Mouse (Mus musculus): ENCODE results near the gene Nexn. TPM values are rescaled to one million over a fixed set of nuclear protein-coding genes. Genes with fewer than 3 reads are reported as not detected.
A peak's percentile ranks its signal among the peaks of the same experiment; 100 is the strongest.

The Nexn gene
- polyA plus RNA-seq, 1 experiment from 2014 or later: 326 TPM

- ATAC-seq (replicated peaks; ENCODE audit: insufficient number of reproducible peaks, insufficient read depth, low FRiP score, low read depth): no peak
- Histone ChIP-seq H3K4me2 (no peak overlapping the region), H3K9ac (no peak overlapping the region), H3K27ac (no peak overlapping the region), H3K9me3 (replicated peaks) (no peaks in the 10 kb centered on the region), H3K36me3 (peaks cover 59% of the 10 kb centered on the region), H3K4me3 (no peak overlapping the region), H3K27me3 (no peaks in the 10 kb centered on the region), H3K4me1 (replicated peaks) (peaks cover 4% of the 10 kb centered on the region; the same call in 1 of the 2 replicates)
- 82% methylated on average over 1 of the region's 1 CpGs for WGBS
These were observed 30.9 kb downstream of the Nexn start for GRCm38 (mm10) chr3:152235238-152235637.

- H3K27me3 ChIP-seq: no peaks in the 10 kb centered on the region
- H3K9me3 ChIP-seq (replicated peaks): no peaks in the 10 kb centered on the region
- no peak for ATAC-seq (replicated peaks; ENCODE audit: insufficient number of reproducible peaks, insufficient read depth, low FRiP score, low read depth)
- H3K4me2 ChIP-seq: no peak overlapping the region
- whole genome bisulfite sequencing: 42% methylated on average over 6 of the region's 6 CpGs
- H3K4me1 ChIP-seq (replicated peaks): peaks cover 4% of the 10 kb centered on the region; the same call in 1 of the 2 replicates
- no peak overlapping the region for H3K4me3 ChIP-seq
- H3K27ac ChIP-seq: peak overlapping the region; percentile 24; the same call in 1 of the 2 replicates
- H3K36me3 ChIP-seq: peaks cover 62% of the 10 kb centered on the region
- no peak overlapping the region for H3K9ac ChIP-seq
These were observed 34.6 kb downstream of the Nexn start for GRCm38 (mm10) chr3:152231333-152232100.

- no peak overlapping the region for H3K9ac ChIP-seq
- ATAC-seq (replicated peaks; ENCODE audit: insufficient number of reproducible peaks, insufficient read depth, low FRiP score, low read depth): no peak
- peaks cover 4% of the 10 kb centered on the region; the same call in 1 of the 2 replicates for H3K4me1 ChIP-seq (replicated peaks)
- H3K36me3 ChIP-seq: peaks cover 71% of the 10 kb centered on the region
- no peaks in the 10 kb centered on the region for H3K9me3 ChIP-seq (replicated peaks)
- no peak overlapping the region for H3K4me3 ChIP-seq
- no peak overlapping the region for H3K4me2 ChIP-seq
- WGBS: 91% methylated on average over 5 of the region's 5 CpGs
- H3K27ac ChIP-seq: no peak overlapping the region
- no peaks in the 10 kb centered on the region for H3K27me3 ChIP-seq
These were observed 36.9 kb downstream of the Nexn start for GRCm38 (mm10) chr3:152229271-152229670.

GRCm38 (mm10) chr3:152228843-152229242 is 37.3 kb downstream of the Nexn start:
- WGBS: 93% methylated on average over 7 of the region's 7 CpGs
- H3K27me3 ChIP-seq: no peaks in the 10 kb centered on the region
- H3K9me3 ChIP-seq (replicated peaks): no peaks in the 10 kb centered on the region
- ATAC-seq (replicated peaks; ENCODE audit: insufficient number of reproducible peaks, insufficient read depth, low FRiP score, low read depth): no peak
- H3K4me3 ChIP-seq: no peak overlapping the region
- peaks cover 4% of the 10 kb centered on the region; the same call in 1 of the 2 replicates for H3K4me1 ChIP-seq (replicated peaks)
- H3K36me3 ChIP-seq: peaks cover 75% of the 10 kb centered on the region
- H3K27ac ChIP-seq: no peak overlapping the region
- no peak overlapping the region for H3K9ac ChIP-seq
- no peak overlapping the region for H3K4me2 ChIP-seq

GRCm38 (mm10) chr3:152225906-152226305 is 40.2 kb downstream of the Nexn start:
- Histone ChIP-seq H3K9ac (no peak overlapping the region), H3K27ac (no peak overlapping the region), H3K9me3 (replicated peaks) (no peaks in the 10 kb centered on the region), H3K36me3 (peaks cover 85% of the 10 kb centered on the region), H3K4me3 (no peak overlapping the region), H3K4me1 (replicated peaks) (no peaks in the 10 kb centered on the region), H3K27me3 (no peaks in the 10 kb centered on the region), H3K4me2 (no peak overlapping the region)
- no peak for ATAC-seq (replicated peaks; ENCODE audit: insufficient number of reproducible peaks, insufficient read depth, low FRiP score, low read depth)
- WGBS: 91% methylated on average over 7 of the region's 7 CpGs

GRCm38 (mm10) chr3:152224918-152225317 is 41.2 kb downstream of the Nexn start:
- ATAC-seq (replicated peaks; ENCODE audit: insufficient number of reproducible peaks, insufficient read depth, low FRiP score, low read depth): no peak
- Histone ChIP-seq H3K36me3 (peaks cover 92% of the 10 kb centered on the region), H3K4me3 (no peak overlapping the region), H3K9me3 (replicated peaks) (no peaks in the 10 kb centered on the region), H3K9ac (no peak overlapping the region), H3K27me3 (no peaks in the 10 kb centered on the region), H3K4me1 (replicated peaks) (no peaks in the 10 kb centered on the region), H3K27ac (no peak overlapping the region), H3K4me2 (no peak overlapping the region)

- Histone ChIP-seq H3K9ac (no peak overlapping the region), H3K36me3 (peaks cover 29% of the 10 kb centered on the region), H3K27me3 (no peaks in the 10 kb centered on the region), H3K4me1 (replicated peaks) (peaks cover 25% of the 10 kb centered on the region), H3K4me3 (peak overlapping the region; percentile 88), H3K9me3 (replicated peaks) (no peaks in the 10 kb centered on the region), H3K4me2 (peak overlapping the region; percentile 77), H3K27ac (no peak overlapping the region)
- WGBS: 29% methylated on average over 3 of the region's 3 CpGs
- ATAC-seq (replicated peaks; ENCODE audit: insufficient number of reproducible peaks, insufficient read depth, low FRiP score, low read depth): no peak
These were observed 52.7 kb downstream of the Nexn start for GRCm38 (mm10) chr3:152213416-152213815.

GRCm38 (mm10) chr3:152211731-152212279 is 54.3 kb downstream of the Nexn start:
- Histone ChIP-seq H3K4me2 (peak overlapping the region; percentile 77), H3K4me1 (replicated peaks) (peaks cover 27% of the 10 kb centered on the region), H3K27ac (peak overlapping the region; percentile 100), H3K9ac (peak overlapping the region; percentile 100), H3K27me3 (no peaks in the 10 kb centered on the region), H3K36me3 (peaks cover 13% of the 10 kb centered on the region), H3K4me3 (peak overlapping the region; percentile 88), H3K9me3 (replicated peaks) (no peaks in the 10 kb centered on the region)
- 3% methylated on average over 7 of the region's 7 CpGs for WGBS
- no peak for ATAC-seq (replicated peaks; ENCODE audit: insufficient number of reproducible peaks, insufficient read depth, low FRiP score, low read depth)

GRCm38 (mm10) chr3:152210728-152211391 is 55.3 kb downstream of the Nexn start:
- under 1% methylated on average over 63 of the region's 68 CpGs for WGBS
- ATAC-seq (replicated peaks; ENCODE audit: insufficient number of reproducible peaks, insufficient read depth, low FRiP score, low read depth): peak; percentile 63
- H3K27me3 ChIP-seq: no peaks in the 10 kb centered on the region

GRCm38 (mm10) chr3:152209967-152210634 is 56.0 kb downstream of the Nexn start, which contains the start of the genes Dnajb4 and Fubp1:
TSS of gene Dnajb4 (minus strand) at chr3:152210302.
TSS of gene Fubp1 (plus strand) at chr3:152210422.
- Histone ChIP-seq H3K4me1 (replicated peaks) (peaks cover 27% of the 10 kb centered on the region), H3K9ac (peak within 1 kb of the TSS; percentile 100), H3K27me3 (no peaks in the 10 kb centered on the region), H3K4me3 (peak within 1 kb of the TSS; percentile 88), H3K9me3 (replicated peaks) (no peaks in the 10 kb centered on the region), H3K36me3 (no peaks in the 10 kb centered on the region), H3K4me2 (peak within 1 kb of the TSS; percentile 77), H3K27ac (peak within 1 kb of the TSS; percentile 100)
- WGBS: under 1% methylated on average over 85 of the region's 85 CpGs
- peak; percentile 96 for ATAC-seq (replicated peaks; ENCODE audit: insufficient number of reproducible peaks, insufficient read depth, low FRiP score, low read depth)

More at GRCm38 (mm10) chr3:152210728-152211391, 55.3 kb downstream of the Nexn start:
- H3K36me3 ChIP-seq: peaks cover 3% of the 10 kb centered on the region; the same call in 1 of the 2 replicates
- peak overlapping the region; percentile 88 for H3K4me3 ChIP-seq
- peak overlapping the region; percentile 100 for H3K27ac ChIP-seq
- H3K4me1 ChIP-seq (replicated peaks): peaks cover 27% of the 10 kb centered on the region
- peak overlapping the region; percentile 77 for H3K4me2 ChIP-seq
- H3K9ac ChIP-seq: peak overlapping the region; percentile 100
- H3K9me3 ChIP-seq (replicated peaks): no peaks in the 10 kb centered on the region

All from heart, embryonic 15.5 days (tissue).